Mouse (Mus musculus) heart, postnatal 4 days (tissue): Measurements from ENCODE around the gene Aym1. TPM values are rescaled to one million over a fixed set of nuclear protein-coding genes. Genes with fewer than 3 reads are reported as not detected.

Source experiments
- DNase-seq: peaks from one replicate; pipeline ENCODE4 v3.0.0; 2021
- microRNA-seq, 2 experiments: library from miRNA; unstranded; fragments of <30 nt; microRNA quantifications; one replicate each; pipeline ENCODE4 v1.2.0; 2021 to 2022
- total RNA-seq, 2 experiments: library from RNA; stranded (reverse); gene quantifications; 2 replicates each; pipeline ENCODE4 v1.2.3; 2021

The Aym1 gene
- total RNA-seq, 2 experiments from 2014 or later: not detected

- peak; percentile 71 for DNase-seq
These were observed 50.3 kb downstream of the Aym1 start for GRCm38 (mm10) chr5:113407346-113407745.

Small RNAs within 50 kb of the gene (microRNA-seq; reads per million reads assigned to microRNA genes)
- 0 reads per million in 2 experiments for gene Mir7229
- gene Mir7230: 0 reads per million in 2 experiments

Other genes starting within 250 kb of the Aym1 start
- 10 to 100 TPM; 46.8 to 48.3 TPM for gene 2900026A02Rik, start 136.1 kb upstream of the Aym1 start, total RNA-seq
- gene Tmem211, start 130.4 kb upstream of the Aym1 start, total RNA-seq: not detected
- under 1 TPM; 0.77 to 0.86 TPM for gene Sgsm1, start 46.5 kb upstream of the Aym1 start, total RNA-seq
- 1 to 10 TPM; 1.1 to 1.3 TPM for gene Wscd2, start 133.0 kb downstream of the Aym1 start, total RNA-seq